ENCODE assay signal across 14 mouse cellular contexts in the genomic region with DNA sequence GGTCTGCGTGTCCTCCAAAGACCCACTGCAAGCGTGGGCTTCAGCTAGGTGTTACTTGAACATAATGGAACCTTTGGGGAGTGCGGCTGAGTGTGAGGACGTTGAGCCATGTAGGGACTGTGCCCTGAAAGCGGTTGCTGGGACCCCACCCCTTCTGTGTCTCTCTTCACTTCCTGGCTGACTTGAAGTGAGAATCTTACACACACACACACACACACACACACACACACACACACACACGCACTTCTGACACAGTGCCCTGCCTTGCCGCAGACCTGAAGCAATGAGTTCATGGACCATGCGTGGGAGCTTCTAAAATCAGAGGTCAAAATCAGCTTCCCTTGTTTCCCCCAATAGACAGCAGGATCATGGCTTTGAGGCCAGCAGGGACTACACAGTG. TPM values are rescaled to one million over a fixed set of nuclear protein-coding genes. Genes with fewer than 3 reads are reported as not detected.
A peak's percentile ranks its signal among the peaks of the same experiment; 100 is the strongest.
DNase-seq lines count a peak whose midpoint lies in the region; ATAC-seq and TF ChIP-seq lines count a peak whose summit lies in the region.
"Had no signal": no experiment of that assay in that cellular context is flagged by ENCODE, and none has a peak within 500 bp of the region (broad histone marks: within the 10 kb centered on the region; RNA-seq: fewer than 3 reads in every experiment).

No protein-coding gene starts in this region.

- H3K4me1 ChIP-seq in thymus, adult 2 months (replicated peaks; ENCODE audit: control insufficient read depth, insufficient read depth, low read length): peaks cover 31% of the 10 kb centered on the region
- H3K4me1 ChIP-seq: forebrain, embryonic 15.5 days; stomach, embryonic 15.5 days had no signal

- DNase-seq in A20 (ENCODE audit: low read depth, low spot score): peak; percentile 71
- DNase-seq in B cell, adult 2 months: peak; percentile 46 to 48
- peak; percentile 88 for DNase-seq in induced T-regulatory cell, adult 2 months (ENCODE audit: low read depth)
- DNase-seq in thymus, adult 2 months: peak; percentile 66
- DNase-seq in kidney, postnatal 14 days: no peak
- DNase-seq in Muller cell, postnatal 12 days (ENCODE audit: inconsistent ontology term): no peak
- DNase-seq: cerebellum, adult 8-10 months; kidney, postnatal 10 days; layer of hippocampus, postnatal 36 days had no signal

- peak overlapping the region; percentile 4; the same call in 1 of the 2 replicates for H3K27ac ChIP-seq in thymus, adult 2 months (ENCODE audit: control insufficient read depth, insufficient read depth, low read length)
- H3K27ac ChIP-seq: forebrain, embryonic 15.5 days; heart, embryonic 13.5 days; liver, embryonic 14.5 days; stomach, embryonic 15.5 days had no signal

- 48% methylated on average over 8 of the region's 8 CpGs for WGBS in thymus, adult 2 months

- H3K36me3 ChIP-seq in thymus, adult 2 months (ENCODE audit: control insufficient read depth, insufficient read depth, low read length): no peaks in the 10 kb centered on the region
- H3K36me3 ChIP-seq: forebrain, embryonic 15.5 days; heart, embryonic 13.5 days; stomach, embryonic 15.5 days had no signal

- TF ChIP-seq POLR2A in thymus, adult 2 months (IDR thresholded peaks at IDR 0.05; ENCODE audit: control insufficient read depth, extremely low read depth, insufficient read depth, low read length, poor library complexity): no peak

- H3K4me3 ChIP-seq in thymus, adult 2 months (ENCODE audit: control insufficient read depth, insufficient read depth, low read length): no peak overlapping the region
- H3K4me3 ChIP-seq: forebrain, embryonic 15.5 days; heart, embryonic 13.5 days; stomach, embryonic 15.5 days had no signal

- H3K27me3 ChIP-seq in thymus, adult 2 months (ENCODE audit: control insufficient read depth, insufficient read depth, low read length): no peaks in the 10 kb centered on the region
- H3K27me3 ChIP-seq: forebrain, embryonic 15.5 days; heart, embryonic 13.5 days; stomach, embryonic 15.5 days had no signal

- no peak for TF ChIP-seq CTCF in thymus, adult 2 months (IDR thresholded peaks at IDR 0.05; ENCODE audit: borderline replicate concordance, control insufficient read depth, extremely low read depth, insufficient read depth, low read length, poor library complexity)

- ATAC-seq in frontal cortex, adult (ENCODE audit: low TSS enrichment): no peak
- ATAC-seq: forebrain, embryonic 15.5 days had no signal

RNA-seq across cellular contexts. Expression of a gene that starts 53.0 kb away (rescaled TPM):
- polyA plus RNA-seq in thymus, adult 2 months (2012; rRNA removed): 24.5 and 29.7 TPM in 2 replicates

Comparison
In these comparisons a context has a peak if more than half of its experiments do, and no peak if none do; other contexts are left out.
1. DNase-seq: peak in A20 (single experiment), B cell, adult 2 months (2 of 2), induced T-regulatory cell, adult 2 months (single experiment) and thymus, adult 2 months (single experiment); none in kidney, postnatal 14 days (single experiment) and Muller cell, postnatal 12 days (single experiment).